40 mouse cellular contexts compared by ENCODE assay signal in the genomic region with DNA sequence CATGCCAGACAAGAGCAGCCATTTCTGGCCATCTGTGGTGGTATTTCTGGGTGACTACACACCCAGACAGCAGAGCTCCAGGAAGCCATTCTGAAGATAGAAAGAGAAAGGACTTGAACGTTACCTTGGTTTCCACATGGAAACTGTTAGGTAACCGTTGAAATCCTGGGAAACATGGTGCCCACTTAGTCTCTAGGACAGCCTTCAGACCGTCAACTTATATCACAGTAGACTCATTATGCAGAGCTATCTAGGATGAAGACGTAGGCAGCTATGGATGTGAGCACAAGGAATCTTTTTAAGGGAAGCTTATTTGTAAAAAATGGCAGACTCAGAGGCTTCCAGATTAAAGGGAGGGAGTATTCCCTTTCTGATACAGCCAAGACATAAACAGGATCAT. TPM values are rescaled to one million over a fixed set of nuclear protein-coding genes. Genes with fewer than 3 reads are reported as not detected.
"Had no signal": no experiment of that assay in that cellular context is flagged by ENCODE, and none has a peak within 500 bp of the region (broad histone marks: within the 10 kb centered on the region; RNA-seq: fewer than 3 reads in every experiment).

No protein-coding gene starts in this region.

- H3K27ac ChIP-seq: gastrocnemius, adult 2 months; heart, adult 2 months; heart, embryonic 13.5 days; heart, embryonic 15.5 days; hindbrain, embryonic 10.5 days; hindbrain, embryonic 12.5 days; hindbrain, embryonic 14.5 days; layer of hippocampus, adult 2 months; limb, embryonic 12.5 days; liver, embryonic 13.5 days; liver, embryonic 15.5 days had no signal

- DNase-seq: gastrocnemius, adult 2 months; gastrocnemius, postnatal 10 days; gastrocnemius, postnatal 25 days; heart, adult 2 months; heart, postnatal 4 days; kidney, adult 18-20 months; kidney, adult 8-10 months; kidney, postnatal 10 days; kidney, postnatal 25 days; kidney, postnatal 4 days; layer of hippocampus, postnatal 36 days; left cerebral cortex, postnatal 4 days; liver; liver, embryonic 13.5 days had no signal

- H3K27me3 ChIP-seq: heart, embryonic 13.5 days; heart, embryonic 15.5 days; hindbrain, embryonic 12.5 days; limb, embryonic 12.5 days; liver, embryonic 13.5 days; liver, embryonic 15.5 days had no signal

- H3K9me3 ChIP-seq: heart, embryonic 13.5 days; heart, embryonic 15.5 days; hindbrain, embryonic 10.5 days; hindbrain, embryonic 12.5 days; limb, embryonic 12.5 days; liver, embryonic 13.5 days; liver, embryonic 15.5 days had no signal

- H3K4me1 ChIP-seq: hindbrain, embryonic 10.5 days; hindbrain, embryonic 12.5 days; limb, embryonic 12.5 days; liver, embryonic 13.5 days; liver, embryonic 15.5 days had no signal

- H3K4me3 ChIP-seq: gastrocnemius, adult 2 months; heart, adult 2 months; heart, embryonic 13.5 days; heart, embryonic 15.5 days; hindbrain, embryonic 10.5 days; hindbrain, embryonic 12.5 days; layer of hippocampus, adult 2 months; limb, embryonic 12.5 days; liver, embryonic 13.5 days; liver, embryonic 15.5 days had no signal

- H3K36me3 ChIP-seq: heart, embryonic 15.5 days; liver, embryonic 13.5 days; liver, embryonic 15.5 days had no signal

- ATAC-seq: forebrain, embryonic 16.5 days; hindbrain, embryonic 16.5 days; inflammation-experienced regulatory T-cells, adult 6 months; intestine, embryonic 16.5 days had no signal

RNA-seq across cellular contexts. Expression of gene Zc2hc1b, which starts 44.0 kb away (rescaled TPM):
- total RNA-seq: gastrocnemius, adult 2 months; gastrocnemius, postnatal 10 days; gastrocnemius, postnatal 25 days; gastrocnemius, postnatal 4 days; granulocyte monocyte progenitor cell, adult 5-6 weeks; heart, adult 2 months; heart, postnatal 25 days; heart, postnatal 4 days; layer of hippocampus, adult 2 months; layer of hippocampus, postnatal 14 days; layer of hippocampus, postnatal 36 days; left cerebral cortex, adult 18-20 months; left cerebral cortex, adult 8-10 months; left cerebral cortex, postnatal 10 days; left cerebral cortex, postnatal 25 days; left cerebral cortex, postnatal 4 days had no signal
- polyA plus RNA-seq: forebrain, embryonic 16.5 days; heart, adult 2 months; heart, embryonic 11.5 days; heart, embryonic 13.5 days; heart, embryonic 15.5 days; heart, postnatal 0 days; hindbrain, embryonic 10.5 days; hindbrain, embryonic 12.5 days; hindbrain, embryonic 14.5 days; hindbrain, embryonic 16.5 days; inflammation-experienced regulatory T-cells, adult 6 months; intestine, embryonic 16.5 days; kidney, embryonic 14.5 days; kidney, embryonic 16.5 days; limb, embryonic 12.5 days; limb, embryonic 14.5 days; liver, embryonic 11.5 days; liver, embryonic 13.5 days; liver, embryonic 15.5 days had no signal
